Mouse (Mus musculus): ENCODE measurements at regions not wholly inside any gene's neighbourhood (a gene's known extent, or its start where the extent isn't known, plus 50 kb on each side); places are given as distances from the start of the nearest gene placed in this dataset.

- peaks cover 30% of the 10 kb centered on the region for H3K9me3 ChIP-seq (ENCODE audit: low read length)
- peaks cover 13% of the 10 kb centered on the region for H3K4me1 ChIP-seq (replicated peaks; ENCODE audit: low read depth, low read length)
- TF ChIP-seq CTCF (conservative IDR thresholded peaks at IDR 0.05; ENCODE audit: low read length) (no peak), POU5F1 (IDR thresholded peaks at IDR 0.05; ENCODE audit: borderline replicate concordance, low read length) (no peak), NANOG (IDR thresholded peaks at IDR 0.05; ENCODE audit: borderline replicate concordance, low read length) (peak; percentile 13; the same call in 1 of the 2 replicates)
Measured at GRCm38 (mm10) chr8:89156909-89157308, 112.9 kb upstream of the Sall1 start.

GRCm38 (mm10) chr8:89153605-89154004, 109.6 kb upstream of the Sall1 start:
- no peaks in the 10 kb centered on the region for H3K36me3 ChIP-seq (ENCODE audit: insufficient read depth, low read length)
- peaks cover 4% of the 10 kb centered on the region; the same call in 1 of the 2 replicates for H3K9me3 ChIP-seq (ENCODE audit: low read length)
- H3K4me1 ChIP-seq (replicated peaks; ENCODE audit: low read depth, low read length): peaks cover 13% of the 10 kb centered on the region
- no peak overlapping the region for H3K4me3 ChIP-seq (replicated peaks; ENCODE audit: low read length)
- TF ChIP-seq NANOG (IDR thresholded peaks at IDR 0.05; ENCODE audit: borderline replicate concordance, low read length): no peak
- no peak for TF ChIP-seq POU5F1 (IDR thresholded peaks at IDR 0.05; ENCODE audit: borderline replicate concordance, low read length)
- no peak for TF ChIP-seq CTCF (conservative IDR thresholded peaks at IDR 0.05; ENCODE audit: low read length)
- no peaks in the 10 kb centered on the region for H3K27me3 ChIP-seq (ENCODE audit: insufficient read depth, low read length)

More at GRCm38 (mm10) chr8:89156909-89157308, 112.9 kb upstream of the Sall1 start:
- H3K36me3 ChIP-seq (ENCODE audit: insufficient read depth, low read length): no peaks in the 10 kb centered on the region
- H3K4me3 ChIP-seq (replicated peaks; ENCODE audit: low read length): no peak overlapping the region
- no peaks in the 10 kb centered on the region; the same call in 1 of the 2 replicates for H3K27me3 ChIP-seq (ENCODE audit: insufficient read depth, low read length)

GRCm38 (mm10) chr8:89152867-89153595, 109.1 kb upstream of the Sall1 start:
- no peak for TF ChIP-seq NANOG (IDR thresholded peaks at IDR 0.05; ENCODE audit: borderline replicate concordance, low read length)
- TF ChIP-seq CTCF (conservative IDR thresholded peaks at IDR 0.05; ENCODE audit: low read length): no peak
- TF ChIP-seq POU5F1 (IDR thresholded peaks at IDR 0.05; ENCODE audit: borderline replicate concordance, low read length): no peak
- Histone ChIP-seq H3K36me3 (ENCODE audit: insufficient read depth, low read length) (no peaks in the 10 kb centered on the region), H3K4me1 (replicated peaks; ENCODE audit: low read depth, low read length) (peaks cover 11% of the 10 kb centered on the region), H3K9me3 (ENCODE audit: low read length) (peaks cover 4% of the 10 kb centered on the region; the same call in 1 of the 2 replicates), H3K27me3 (ENCODE audit: insufficient read depth, low read length) (no peaks in the 10 kb centered on the region), H3K4me3 (replicated peaks; ENCODE audit: low read length) (no peak overlapping the region)

- TF ChIP-seq NANOG (IDR thresholded peaks at IDR 0.05; ENCODE audit: borderline replicate concordance, low read length) (no peak), CTCF (conservative IDR thresholded peaks at IDR 0.05; ENCODE audit: low read length) (no peak), POU5F1 (IDR thresholded peaks at IDR 0.05; ENCODE audit: borderline replicate concordance, low read length) (no peak)
- Histone ChIP-seq H3K9me3 (ENCODE audit: low read length) (peaks cover 4% of the 10 kb centered on the region; the same call in 1 of the 2 replicates), H3K36me3 (ENCODE audit: insufficient read depth, low read length) (no peaks in the 10 kb centered on the region), H3K4me1 (replicated peaks; ENCODE audit: low read depth, low read length) (peaks cover 4% of the 10 kb centered on the region), H3K4me3 (replicated peaks; ENCODE audit: low read length) (no peak overlapping the region), H3K27me3 (ENCODE audit: insufficient read depth, low read length) (no peaks in the 10 kb centered on the region)
Measured at GRCm38 (mm10) chr8:89152331-89152730, 108.4 kb upstream of the Sall1 start.

- Histone ChIP-seq H3K9me3 (ENCODE audit: low read length) (peaks cover 1% of the 10 kb centered on the region; the same call in 1 of the 2 replicates), H3K4me1 (replicated peaks; ENCODE audit: low read depth, low read length) (no peaks in the 10 kb centered on the region), H3K36me3 (ENCODE audit: insufficient read depth, low read length) (no peaks in the 10 kb centered on the region), H3K4me3 (replicated peaks; ENCODE audit: low read length) (no peak overlapping the region), H3K27me3 (ENCODE audit: insufficient read depth, low read length) (no peaks in the 10 kb centered on the region)
- no peak for TF ChIP-seq NANOG (IDR thresholded peaks at IDR 0.05; ENCODE audit: borderline replicate concordance, low read length)
- TF ChIP-seq POU5F1 (IDR thresholded peaks at IDR 0.05; ENCODE audit: borderline replicate concordance, low read length): no peak
- no peak for TF ChIP-seq CTCF (conservative IDR thresholded peaks at IDR 0.05; ENCODE audit: low read length)
Measured at GRCm38 (mm10) chr8:89150952-89151351, 107.0 kb upstream of the Sall1 start.

- Histone ChIP-seq H3K27me3 (ENCODE audit: insufficient read depth, low read length) (peaks cover 5% of the 10 kb centered on the region; the same call in 1 of the 2 replicates), H3K4me1 (replicated peaks; ENCODE audit: low read depth, low read length) (peaks cover 24% of the 10 kb centered on the region), H3K9me3 (ENCODE audit: low read length) (no peaks in the 10 kb centered on the region), H3K4me3 (replicated peaks; ENCODE audit: low read length) (no peak overlapping the region), H3K36me3 (ENCODE audit: insufficient read depth, low read length) (no peaks in the 10 kb centered on the region)
- no peak for TF ChIP-seq CTCF (conservative IDR thresholded peaks at IDR 0.05; ENCODE audit: low read length)
- no peak for TF ChIP-seq POU5F1 (IDR thresholded peaks at IDR 0.05; ENCODE audit: borderline replicate concordance, low read length)
- TF ChIP-seq NANOG (IDR thresholded peaks at IDR 0.05; ENCODE audit: borderline replicate concordance, low read length): no peak
Measured at GRCm38 (mm10) chr8:89141529-89142235, 97.7 kb upstream of the Sall1 start.

GRCm38 (mm10) chr8:89139876-89140275, 95.9 kb upstream of the Sall1 start:
- Histone ChIP-seq H3K36me3 (ENCODE audit: insufficient read depth, low read length) (no peaks in the 10 kb centered on the region), H3K9me3 (ENCODE audit: low read length) (no peaks in the 10 kb centered on the region), H3K27me3 (ENCODE audit: insufficient read depth, low read length) (peaks cover 5% of the 10 kb centered on the region; the same call in 1 of the 2 replicates), H3K4me1 (replicated peaks; ENCODE audit: low read depth, low read length) (peaks cover 26% of the 10 kb centered on the region), H3K4me3 (replicated peaks; ENCODE audit: low read length) (no peak overlapping the region)
- TF ChIP-seq POU5F1 (IDR thresholded peaks at IDR 0.05; ENCODE audit: borderline replicate concordance, low read length) (no peak), NANOG (IDR thresholded peaks at IDR 0.05; ENCODE audit: borderline replicate concordance, low read length) (no peak), CTCF (conservative IDR thresholded peaks at IDR 0.05; ENCODE audit: low read length) (no peak)

GRCm38 (mm10) chr8:89138416-89139125, 94.6 kb upstream of the Sall1 start:
- H3K9me3 ChIP-seq (ENCODE audit: low read length): no peaks in the 10 kb centered on the region
- peaks cover 5% of the 10 kb centered on the region; the same call in 1 of the 2 replicates for H3K27me3 ChIP-seq (ENCODE audit: insufficient read depth, low read length)
- TF ChIP-seq CTCF (conservative IDR thresholded peaks at IDR 0.05; ENCODE audit: low read length): no peak
- no peak overlapping the region for H3K4me3 ChIP-seq (replicated peaks; ENCODE audit: low read length)
- H3K36me3 ChIP-seq (ENCODE audit: insufficient read depth, low read length): no peaks in the 10 kb centered on the region
- peaks cover 33% of the 10 kb centered on the region for H3K4me1 ChIP-seq (replicated peaks; ENCODE audit: low read depth, low read length)

All from E14TG2a.4 (cell line).